Mouse (Mus musculus) c-Kit-positive CD71-negative TER-119-negative erythroid progenitor cells, embryonic 14.5 days (primary cell): ENCODE measurements around the gene Pgpep1l.
A peak's percentile ranks its signal among the peaks of the same experiment; 100 is the strongest.

Experiments used
- DNase-seq: peaks from one replicate; pipeline ENCODE4 v3.0.0-alpha.2; 2013; ENCODE audit warnings: low read depth

The Pgpep1l gene

GRCm38 (mm10) chr7:68213842-68214241 is 50.2 kb downstream of the Pgpep1l start:
- no peak for DNase-seq

GRCm38 (mm10) chr7:68211883-68212282 is 52.1 kb downstream of the Pgpep1l start:
- no peak for DNase-seq

GRCm38 (mm10) chr7:68210417-68210816 is 53.6 kb downstream of the Pgpep1l start:
- DNase-seq: no peak

- no peak for DNase-seq
These were observed 55.0 kb downstream of the Pgpep1l start for GRCm38 (mm10) chr7:68209039-68209438.

- no peak for DNase-seq
These were observed 58.1 kb downstream of the Pgpep1l start for GRCm38 (mm10) chr7:68205776-68206427.

GRCm38 (mm10) chr7:68199609-68200008 is 64.4 kb downstream of the Pgpep1l start:
- no peak for DNase-seq

- no peak for DNase-seq
These were observed 69.9 kb downstream of the Pgpep1l start for GRCm38 (mm10) chr7:68193958-68194695.

GRCm38 (mm10) chr7:68189691-68190456 is 74.2 kb downstream of the Pgpep1l start:
- DNase-seq: no peak

- DNase-seq: peak; percentile 38
These were observed 74.8 kb downstream of the Pgpep1l start for GRCm38 (mm10) chr7:68189211-68189610.
